In the genomic region with DNA sequence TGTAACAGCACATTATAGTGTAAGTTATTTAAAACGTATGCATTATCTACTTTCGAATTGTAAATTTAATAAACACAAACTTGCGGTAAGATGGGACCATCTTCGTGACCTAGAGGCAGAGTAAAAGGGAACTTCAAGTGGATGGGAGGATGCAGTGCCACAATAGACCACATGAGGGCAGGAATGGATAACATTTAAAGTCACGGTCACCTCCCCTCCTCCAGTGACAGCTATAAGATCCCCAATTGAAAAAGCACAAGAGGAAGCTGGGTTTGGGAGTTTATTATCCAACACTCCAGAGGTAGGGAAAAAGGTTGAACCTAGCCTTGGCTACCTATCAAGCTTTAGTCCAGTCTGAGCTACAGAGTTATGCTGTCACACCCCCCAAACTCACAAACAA, we compare ENCODE assay signal across 9 mouse cellular contexts. TPM values are rescaled to one million over a fixed set of nuclear protein-coding genes. Genes with fewer than 3 reads are reported as not detected.
DNase-seq lines count a peak whose midpoint lies in the region; ATAC-seq and TF ChIP-seq lines count a peak whose summit lies in the region.
"Had no signal": no experiment of that assay in that cellular context is flagged by ENCODE, and none has a peak within 500 bp of the region (broad histone marks: within the 10 kb centered on the region; RNA-seq: fewer than 3 reads in every experiment).

No protein-coding gene starts in this region.

- H3K27me3 ChIP-seq in kidney, embryonic 15.5 days = no peaks in the 10 kb centered on the region
- no peaks in the 10 kb centered on the region for H3K27me3 ChIP-seq in Patski

- H3K9me3 ChIP-seq in kidney, embryonic 15.5 days (replicated peaks) = no peaks in the 10 kb centered on the region

- H3K27ac ChIP-seq in kidney, embryonic 15.5 days = no peak overlapping the region
- H3K27ac ChIP-seq: macrophage had no signal

- ATAC-seq in kidney, embryonic 15.5 days (replicated peaks; ENCODE audit: low FRiP score) = no peak
- ATAC-seq in Patski = peak; percentile 73
- peak; percentile 99 for ATAC-seq in common myeloid progenitor, adult 5-6 weeks (replicated peaks; ENCODE audit: low read depth, poor library complexity, severe bottlenecking)
- ATAC-seq in megakaryocyte-erythroid progenitor cell, adult 5-6 weeks (replicated peaks; ENCODE audit: low FRiP score, low TSS enrichment, poor library complexity, severe bottlenecking) = peak; percentile 97

- H3K4me1 ChIP-seq in kidney, embryonic 15.5 days = no peaks in the 10 kb centered on the region

- DNase-seq in kidney, adult 11 months = peak; percentile 16
- DNase-seq in Patski (ENCODE audit: low read depth, low spot score) = no peak
- DNase-seq in gastrocnemius, postnatal 36 days = peak; percentile 7 to 12
- peak; percentile 13 for DNase-seq in layer of hippocampus, adult 9-11 months
- DNase-seq in spleen, postnatal 36 days (ENCODE audit: low spot score in 2 of 2) = peak; percentile 18 to 37

- no peak overlapping the region for H3K4me2 ChIP-seq in kidney, embryonic 15.5 days

- CTCF ChIA-PET in Patski (lab: Charles Lee) = interaction anchor here (0.7 to 1.5 kb wide), 5 partner anchors 13 to 34 kb away, joined by 3 to 6 read pairs (median 3); no protein-coding TSS in a partner anchor

- H3K36me3 ChIP-seq in kidney, embryonic 15.5 days = peaks cover 22% of the 10 kb centered on the region

- POLR2A ChIA-PET in Patski (lab: Charles Lee) = no interaction called here

- no peak overlapping the region for H3K4me3 ChIP-seq in kidney, embryonic 15.5 days (replicated peaks)

- H3K9ac ChIP-seq in kidney, embryonic 15.5 days = no peak overlapping the region

- WGBS in kidney, embryonic 15.5 days = 36% methylated on average over 5 of the region's 5 CpGs

- intact Hi-C loops in gastrocnemius, postnatal 36 days (cut with DNase I) = loop anchor here (10.0 kb wide), 2 partner anchors 759 to 1149 kb away; no protein-coding TSS in a partner anchor

- TF ChIP-seq CTCF in Patski (IDR thresholded peaks at IDR 0.05) = peak; percentile 66

- in situ Hi-C loops in Patski (cut with MboI; ENCODE audit: low pct_unique_long_range_greater_than_20kb) = loop anchor here (25.0 kb wide), 1 partner anchor 1522 kb away; a partner anchor contains a TSS

RNA-seq across cellular contexts. Expression of a gene that starts 14.7 kb away (rescaled TPM):
- polyA plus RNA-seq in kidney, embryonic 15.5 days (2015; fragmentation: Nextera tagmentation; extraction: Ambion mirVana) = 92.1 and 93.8 TPM in 2 replicates
- polyA plus RNA-seq in Patski (2021) = 109 TPM
- total RNA-seq in common myeloid progenitor, adult 5-6 weeks (2017) = 57.1 and 163 TPM in 2 replicates
- 1 to 10 TPM; 4.9 to 5.3 TPM for total RNA-seq in gastrocnemius, postnatal 36 days (2021)
- total RNA-seq in megakaryocyte-erythroid progenitor cell, adult 5-6 weeks (2014; fragmentation: Nextera tagmentation) = 34.9 and 54.4 TPM in 2 replicates
- 26.4 and 42.6 TPM in 2 replicates for total RNA-seq in megakaryocyte-erythroid progenitor cell, adult 5-6 weeks (2017)

RNA-seq across cellular contexts. Expression of a gene that starts 27.4 kb away (rescaled TPM):
- polyA plus RNA-seq in kidney, embryonic 15.5 days (2015; fragmentation: Nextera tagmentation; extraction: Ambion mirVana) = 41.4 and 44.1 TPM in 2 replicates
- polyA plus RNA-seq in Patski (2021) = 71.4 TPM
- 39.1 and 46.0 TPM in 2 replicates for total RNA-seq in common myeloid progenitor, adult 5-6 weeks (2017)
- total RNA-seq in gastrocnemius, postnatal 36 days (2021) = 10 to 100 TPM; 20.3 to 24.2 TPM
- total RNA-seq in megakaryocyte-erythroid progenitor cell, adult 5-6 weeks (2014; fragmentation: Nextera tagmentation) = 11.9 and 15.8 TPM in 2 replicates
- total RNA-seq in megakaryocyte-erythroid progenitor cell, adult 5-6 weeks (2017) = 34.9 and 45.0 TPM in 2 replicates

RNA-seq across cellular contexts. Expression of a gene that starts 48.7 kb away (rescaled TPM):
- 199 and 288 TPM in 2 replicates for polyA plus RNA-seq in kidney, embryonic 15.5 days (2015; fragmentation: Nextera tagmentation; extraction: Ambion mirVana)
- 13.3 TPM for polyA plus RNA-seq in Patski (2021)
- not detected in 2 replicates for total RNA-seq in common myeloid progenitor, adult 5-6 weeks (2017)
- not detected for total RNA-seq in gastrocnemius, postnatal 36 days (2021)
- total RNA-seq in megakaryocyte-erythroid progenitor cell, adult 5-6 weeks (2014; fragmentation: Nextera tagmentation) = not detected in 2 replicates
- not detected in 2 replicates for total RNA-seq in megakaryocyte-erythroid progenitor cell, adult 5-6 weeks (2017)
- polyA plus RNA-seq: macrophage had no signal
